Comparison of ENCODE assay signal across 8 mouse cellular contexts in genomic region chr19:32343937-32344737, GRCm38 (mm10). TPM values are rescaled to one million over a fixed set of nuclear protein-coding genes. Genes with fewer than 3 reads are reported as not detected.
A peak's percentile ranks its signal among the peaks of the same experiment; 100 is the strongest.
DNase-seq lines count a peak whose midpoint lies in the region; ATAC-seq and TF ChIP-seq lines count a peak whose summit lies in the region.

No protein-coding gene starts in this region.

- no peak overlapping the region for H3K9ac ChIP-seq in hindbrain, embryonic 12.5 days
- peak overlapping the region; percentile 44; the same call in 1 of the 2 replicates for H3K9ac ChIP-seq in midbrain, embryonic 14.5 days (replicated peaks; ENCODE audit: low read length)

- no peaks in the 10 kb centered on the region for H3K36me3 ChIP-seq in kidney, adult 2 months (ENCODE audit: control insufficient read depth, insufficient read depth, low read length)
- 0 out of 2 replicates have a peak, but pooled peaks cover 2% of the 10 kb centered on the region for H3K36me3 ChIP-seq in hindbrain, embryonic 12.5 days
- H3K36me3 ChIP-seq in midbrain, embryonic 14.5 days (ENCODE audit: control insufficient read depth, insufficient read depth, low read length): 0 out of 2 replicates have a peak, but pooled peaks cover 2% of the 10 kb centered on the region

- H3K27me3 ChIP-seq in kidney, adult 2 months (replicated peaks; ENCODE audit: control insufficient read depth, insufficient read depth, low read length): no peaks in the 10 kb centered on the region
- H3K27me3 ChIP-seq in hindbrain, embryonic 12.5 days: no peaks in the 10 kb centered on the region
- no peaks in the 10 kb centered on the region for H3K27me3 ChIP-seq in midbrain, embryonic 14.5 days (ENCODE audit: control insufficient read depth, insufficient read depth, low read length)

- WGBS in kidney, adult 2 months: 23% methylated on average over 17 of the region's 17 CpGs
- 6% methylated on average over 17 of the region's 17 CpGs for WGBS in hindbrain, embryonic 12.5 days
- 4% methylated on average over 17 of the region's 17 CpGs for WGBS in midbrain, embryonic 14.5 days

- DNase-seq in kidney, adult 2 months: peak; percentile 53
- DNase-seq in kidney, adult 11 months: no peak
- DNase-seq in brain, embryonic 14.5 days (ENCODE audit: low read depth): peak; percentile 73
- DNase-seq in midbrain, embryonic 14.5 days: peak; percentile 40
- DNase-seq in gastrocnemius, postnatal 36 days: no peak
- no peak for DNase-seq in c-Kit-positive CD71-positive TER-119-positive erythroid progenitor cells, embryonic 14.5 days (ENCODE audit: low spot score)

- peak; percentile 46; the same call in 1 of the 2 replicates for ATAC-seq in hindbrain, embryonic 12.5 days (ENCODE audit: low FRiP score)
- peak; percentile 35; the same call in 1 of the 2 replicates for ATAC-seq in midbrain, embryonic 14.5 days (ENCODE audit: low FRiP score, low TSS enrichment)
- no peak for ATAC-seq in CD4-positive, CD25-positive, alpha-beta regulatory T cell, adult 4 months

- no peaks in the 10 kb centered on the region for H3K9me3 ChIP-seq in hindbrain, embryonic 12.5 days (replicated peaks)
- H3K9me3 ChIP-seq in midbrain, embryonic 14.5 days (ENCODE audit: control insufficient read depth, low read length): no peaks in the 10 kb centered on the region

- H3K4me1 ChIP-seq in kidney, adult 2 months (ENCODE audit: control insufficient read depth, insufficient read depth, low read length): peaks cover 38% of the 10 kb centered on the region
- peaks cover 15% of the 10 kb centered on the region for H3K4me1 ChIP-seq in hindbrain, embryonic 12.5 days
- peaks cover 12% of the 10 kb centered on the region for H3K4me1 ChIP-seq in midbrain, embryonic 14.5 days (ENCODE audit: control insufficient read depth, insufficient read depth, low read length)

- no peak for TF ChIP-seq POLR2A in kidney, adult 2 months (IDR thresholded peaks at IDR 0.05; ENCODE audit: low read depth, low read length)
- TF ChIP-seq POLR2A in brain, embryonic 14.5 days (IDR thresholded peaks at IDR 0.05; ENCODE audit: borderline replicate concordance, extremely low read depth, insufficient read depth, insufficient read length, poor library complexity, severe bottlenecking): no peak

- no peak overlapping the region for H3K4me3 ChIP-seq in kidney, adult 2 months (ENCODE audit: insufficient read depth, low read depth, low read length)
- H3K4me3 ChIP-seq in hindbrain, embryonic 12.5 days: peak overlapping the region; percentile 2; the same call in 1 of the 2 replicates
- peak overlapping the region; percentile 23 for H3K4me3 ChIP-seq in midbrain, embryonic 14.5 days (replicated peaks; ENCODE audit: low read depth, low read length)

- intact Hi-C loops in gastrocnemius, postnatal 36 days (cut with DNase I): no loop called here

- peak overlapping the region; percentile 46; the same call in 1 of the 2 replicates for H3K27ac ChIP-seq in kidney, adult 2 months (ENCODE audit: insufficient read depth, low read depth, low read length)
- H3K27ac ChIP-seq in hindbrain, embryonic 12.5 days: no peak overlapping the region
- 0 out of 2 replicates have a peak overlapping the region, but pooled peaks have one; percentile 37 for H3K27ac ChIP-seq in midbrain, embryonic 14.5 days (replicated peaks; ENCODE audit: low read depth, low read length)

- no peak for TF ChIP-seq CTCF in kidney, adult 2 months (conservative IDR thresholded peaks at IDR 0.05; ENCODE audit: insufficient read depth, insufficient read length, low read depth, low read length)
- no peak for TF ChIP-seq CTCF in brain, embryonic 14.5 days (IDR thresholded peaks at IDR 0.05; ENCODE audit: borderline replicate concordance, extremely low read depth, insufficient read depth, insufficient read length)

- peak overlapping the region; percentile 39 for H3K4me2 ChIP-seq in hindbrain, embryonic 12.5 days (replicated peaks)
- peak overlapping the region; percentile 50 for H3K4me2 ChIP-seq in midbrain, embryonic 14.5 days (ENCODE audit: low read length)

RNA-seq across cellular contexts. Expression of gene Sgms1, which starts 45.4 kb away (rescaled TPM):
- 40.7 and 47.7 TPM in 2 replicates for polyA plus RNA-seq in kidney, adult 2 months (2012; rRNA removed)
- polyA plus RNA-seq in brain, embryonic 14.5 days (2012; rRNA removed): 8.6 and 13.6 TPM in 2 replicates
- 18.1 and 19.2 TPM in 2 replicates for polyA plus RNA-seq in hindbrain, embryonic 12.5 days (2016; fragmentation: Nextera tagmentation; extraction: Ambion mirVana)
- 12.3 and 13.8 TPM in 2 replicates for polyA plus RNA-seq in midbrain, embryonic 14.5 days (2014; fragmentation: Nextera tagmentation; extraction: Ambion mirVana)
- 10 to 100 TPM; 46.3 to 50.1 TPM for total RNA-seq in gastrocnemius, postnatal 36 days (2021)
- polyA plus RNA-seq in CD4-positive, CD25-positive, alpha-beta regulatory T cell, adult 4 months (2017; shearing (Covaris generic)): 10 to 100 TPM; 42.2 to 48.0 TPM

Comparison
In these comparisons a context has a peak if more than half of its experiments do, and no peak if none do; other contexts are left out.
1. DNase-seq: peak in kidney, adult 2 months (single experiment), brain, embryonic 14.5 days (single experiment) and midbrain, embryonic 14.5 days (single experiment); none in kidney, adult 11 months (single experiment), gastrocnemius, postnatal 36 days (0 of 2) and c-Kit-positive CD71-positive TER-119-positive erythroid progenitor cells, embryonic 14.5 days (single experiment).